Mouse (Mus musculus): ENCODE measurements at regions not wholly inside any gene's neighbourhood (a gene's known extent, or its start where the extent isn't known, plus 50 kb on each side); places are given as distances from the start of the nearest gene placed in this dataset.

GRCm38 (mm10) chr6:148539207-148539960 lies 95.2 kb upstream of the Tmtc1 start:
- no peaks in the 10 kb centered on the region for H3K9me3 ChIP-seq (ENCODE audit: control insufficient read depth, low read length)
- no peaks in the 10 kb centered on the region for H3K27me3 ChIP-seq (ENCODE audit: control insufficient read depth, insufficient read depth, low read length)
- no peaks in the 10 kb centered on the region for H3K4me1 ChIP-seq (replicated peaks; ENCODE audit: control insufficient read depth, insufficient read depth, low read length)
- H3K4me3 ChIP-seq (ENCODE audit: low read depth, low read length): no peak overlapping the region
- ATAC-seq (ENCODE audit: low FRiP score) (no peak), DNase-seq (ENCODE audit: low spot score) (no peak)
- WGBS: 48% methylated on average over 4 of the region's 4 CpGs
- H3K4me2 ChIP-seq (replicated peaks; ENCODE audit: low read depth, low read length): no peak overlapping the region
- H3K36me3 ChIP-seq (ENCODE audit: control insufficient read depth, insufficient read depth, low read length): no peaks in the 10 kb centered on the region
- no peak overlapping the region for H3K9ac ChIP-seq (ENCODE audit: low read depth, low read length)
- H3K27ac ChIP-seq (ENCODE audit: low read depth, low read length): no peak overlapping the region

- Histone ChIP-seq H3K36me3 (ENCODE audit: control insufficient read depth, insufficient read depth, low read length) (no peaks in the 10 kb centered on the region), H3K4me3 (ENCODE audit: low read depth, low read length) (no peak overlapping the region), H3K4me2 (replicated peaks; ENCODE audit: low read depth, low read length) (no peak overlapping the region), H3K4me1 (replicated peaks; ENCODE audit: control insufficient read depth, insufficient read depth, low read length) (no peaks in the 10 kb centered on the region), H3K27ac (ENCODE audit: low read depth, low read length) (no peak overlapping the region), H3K9me3 (ENCODE audit: control insufficient read depth, low read length) (no peaks in the 10 kb centered on the region), H3K27me3 (ENCODE audit: control insufficient read depth, insufficient read depth, low read length) (no peaks in the 10 kb centered on the region), H3K9ac (ENCODE audit: low read depth, low read length) (no peak overlapping the region)
- DNase-seq (ENCODE audit: low spot score): no peak
- no peak for ATAC-seq (ENCODE audit: low FRiP score)
- WGBS: 78% methylated on average over 4 of the region's 4 CpGs
Measured at GRCm38 (mm10) chr6:148534364-148534763, 90.2 kb upstream of the Tmtc1 start.

- ATAC-seq (ENCODE audit: low FRiP score): no peak
- Histone ChIP-seq H3K9me3 (ENCODE audit: control insufficient read depth, low read length) (no peaks in the 10 kb centered on the region), H3K4me2 (replicated peaks; ENCODE audit: low read depth, low read length) (no peak overlapping the region), H3K4me3 (ENCODE audit: low read depth, low read length) (no peak overlapping the region), H3K27ac (ENCODE audit: low read depth, low read length) (no peak overlapping the region), H3K36me3 (ENCODE audit: control insufficient read depth, insufficient read depth, low read length) (no peaks in the 10 kb centered on the region), H3K4me1 (replicated peaks; ENCODE audit: control insufficient read depth, insufficient read depth, low read length) (no peaks in the 10 kb centered on the region), H3K9ac (ENCODE audit: low read depth, low read length) (no peak overlapping the region), H3K27me3 (ENCODE audit: control insufficient read depth, insufficient read depth, low read length) (no peaks in the 10 kb centered on the region)
- DNase-seq (ENCODE audit: low spot score): no peak
- WGBS: 83% methylated on average over 1 of the region's 1 CpGs
Measured at GRCm38 (mm10) chr6:148531068-148531467, 86.9 kb upstream of the Tmtc1 start.

- H3K4me3 ChIP-seq (ENCODE audit: low read depth, low read length): no peak overlapping the region
- H3K36me3 ChIP-seq (ENCODE audit: control insufficient read depth, insufficient read depth, low read length): no peaks in the 10 kb centered on the region
- no peak overlapping the region for H3K9ac ChIP-seq (ENCODE audit: low read depth, low read length)
- no peaks in the 10 kb centered on the region for H3K9me3 ChIP-seq (ENCODE audit: control insufficient read depth, low read length)
- no peaks in the 10 kb centered on the region for H3K4me1 ChIP-seq (replicated peaks; ENCODE audit: control insufficient read depth, insufficient read depth, low read length)
- ATAC-seq (ENCODE audit: low FRiP score) (no peak), DNase-seq (ENCODE audit: low spot score) (no peak)
- H3K4me2 ChIP-seq (replicated peaks; ENCODE audit: low read depth, low read length): no peak overlapping the region
- no peaks in the 10 kb centered on the region for H3K27me3 ChIP-seq (ENCODE audit: control insufficient read depth, insufficient read depth, low read length)
- H3K27ac ChIP-seq (ENCODE audit: low read depth, low read length): no peak overlapping the region
- WGBS: 64% methylated on average over 2 of the region's 2 CpGs
Measured at GRCm38 (mm10) chr6:148528611-148529010, 84.4 kb upstream of the Tmtc1 start.

- H3K9ac ChIP-seq (ENCODE audit: low read depth, low read length): no peak overlapping the region
- H3K9me3 ChIP-seq (ENCODE audit: control insufficient read depth, low read length): no peaks in the 10 kb centered on the region
- no peak overlapping the region for H3K4me2 ChIP-seq (replicated peaks; ENCODE audit: low read depth, low read length)
- whole genome bisulfite sequencing: 88% methylated on average over 1 of the region's 1 CpGs
- H3K4me3 ChIP-seq (ENCODE audit: low read depth, low read length): no peak overlapping the region
- H3K4me1 ChIP-seq (replicated peaks; ENCODE audit: control insufficient read depth, insufficient read depth, low read length): no peaks in the 10 kb centered on the region
- H3K36me3 ChIP-seq (ENCODE audit: control insufficient read depth, insufficient read depth, low read length): no peaks in the 10 kb centered on the region
- H3K27me3 ChIP-seq (ENCODE audit: control insufficient read depth, insufficient read depth, low read length): no peaks in the 10 kb centered on the region
- H3K27ac ChIP-seq (ENCODE audit: low read depth, low read length): no peak overlapping the region
- ATAC-seq (ENCODE audit: low FRiP score) (no peak), DNase-seq (ENCODE audit: low spot score) (no peak)
Measured at GRCm38 (mm10) chr6:148522893-148523292, 78.7 kb upstream of the Tmtc1 start.

- DNase-seq (ENCODE audit: low spot score): no peak
- no peak for ATAC-seq (ENCODE audit: low FRiP score)
- Histone ChIP-seq H3K4me1 (replicated peaks; ENCODE audit: control insufficient read depth, insufficient read depth, low read length) (no peaks in the 10 kb centered on the region), H3K9me3 (ENCODE audit: control insufficient read depth, low read length) (no peaks in the 10 kb centered on the region), H3K4me2 (replicated peaks; ENCODE audit: low read depth, low read length) (no peak overlapping the region), H3K9ac (ENCODE audit: low read depth, low read length) (no peak overlapping the region), H3K4me3 (ENCODE audit: low read depth, low read length) (no peak overlapping the region), H3K36me3 (ENCODE audit: control insufficient read depth, insufficient read depth, low read length) (no peaks in the 10 kb centered on the region), H3K27me3 (ENCODE audit: control insufficient read depth, insufficient read depth, low read length) (no peaks in the 10 kb centered on the region), H3K27ac (ENCODE audit: low read depth, low read length) (no peak overlapping the region)
- 86% methylated on average over 2 of the region's 2 CpGs for WGBS
Measured at GRCm38 (mm10) chr6:148517536-148518245, 73.5 kb upstream of the Tmtc1 start.

GRCm38 (mm10) chr6:148516654-148517053 lies 72.5 kb upstream of the Tmtc1 start:
- Histone ChIP-seq H3K27me3 (ENCODE audit: control insufficient read depth, insufficient read depth, low read length) (no peaks in the 10 kb centered on the region), H3K9me3 (ENCODE audit: control insufficient read depth, low read length) (no peaks in the 10 kb centered on the region), H3K27ac (ENCODE audit: low read depth, low read length) (no peak overlapping the region), H3K4me1 (replicated peaks; ENCODE audit: control insufficient read depth, insufficient read depth, low read length) (no peaks in the 10 kb centered on the region), H3K36me3 (ENCODE audit: control insufficient read depth, insufficient read depth, low read length) (no peaks in the 10 kb centered on the region), H3K9ac (ENCODE audit: low read depth, low read length) (no peak overlapping the region), H3K4me2 (replicated peaks; ENCODE audit: low read depth, low read length) (no peak overlapping the region), H3K4me3 (ENCODE audit: low read depth, low read length) (no peak overlapping the region)
- DNase-seq (ENCODE audit: low spot score): no peak
- WGBS: 70% methylated on average over 4 of the region's 4 CpGs
- no peak for ATAC-seq (ENCODE audit: low FRiP score)

- Histone ChIP-seq H3K4me3 (ENCODE audit: low read depth, low read length) (no peak overlapping the region), H3K27ac (ENCODE audit: low read depth, low read length) (no peak overlapping the region), H3K9me3 (ENCODE audit: control insufficient read depth, low read length) (no peaks in the 10 kb centered on the region), H3K36me3 (ENCODE audit: control insufficient read depth, insufficient read depth, low read length) (no peaks in the 10 kb centered on the region), H3K27me3 (ENCODE audit: control insufficient read depth, insufficient read depth, low read length) (no peaks in the 10 kb centered on the region), H3K9ac (ENCODE audit: low read depth, low read length) (no peak overlapping the region), H3K4me2 (replicated peaks; ENCODE audit: low read depth, low read length) (no peak overlapping the region), H3K4me1 (replicated peaks; ENCODE audit: control insufficient read depth, insufficient read depth, low read length) (no peaks in the 10 kb centered on the region)
- ATAC-seq (ENCODE audit: low FRiP score) (no peak), DNase-seq (ENCODE audit: low spot score) (no peak)
- 87% methylated on average over 6 of the region's 6 CpGs for WGBS
Measured at GRCm38 (mm10) chr6:148515105-148515504, 70.9 kb upstream of the Tmtc1 start.

GRCm38 (mm10) chr6:148514645-148515044 lies 70.5 kb upstream of the Tmtc1 start:
- no peaks in the 10 kb centered on the region for H3K4me1 ChIP-seq (replicated peaks; ENCODE audit: control insufficient read depth, insufficient read depth, low read length)
- 91% methylated on average over 1 of the region's 1 CpGs for WGBS
- H3K9ac ChIP-seq (ENCODE audit: low read depth, low read length): no peak overlapping the region
- no peaks in the 10 kb centered on the region for H3K9me3 ChIP-seq (ENCODE audit: control insufficient read depth, low read length)
- no peaks in the 10 kb centered on the region for H3K36me3 ChIP-seq (ENCODE audit: control insufficient read depth, insufficient read depth, low read length)
- H3K27ac ChIP-seq (ENCODE audit: low read depth, low read length): no peak overlapping the region
- H3K27me3 ChIP-seq (ENCODE audit: control insufficient read depth, insufficient read depth, low read length): no peaks in the 10 kb centered on the region
- H3K4me3 ChIP-seq (ENCODE audit: low read depth, low read length): no peak overlapping the region
- no peak for ATAC-seq (ENCODE audit: low FRiP score)
- H3K4me2 ChIP-seq (replicated peaks; ENCODE audit: low read depth, low read length): no peak overlapping the region
- DNase-seq (ENCODE audit: low spot score): no peak

All from hindbrain, embryonic 11.5 days (tissue).